Mouse (Mus musculus) MN1 (cell line): Measurements from ENCODE around the gene Tctex1d1.
A peak's percentile ranks its signal among the peaks of the same experiment; 100 is the strongest.

Source experiments
- DNase-seq: peaks from one replicate; pipeline ENCODE4 v3.0.0-alpha.2; 2016; ENCODE audit warnings: low spot score

Tctex1d1 gene

DNA sequence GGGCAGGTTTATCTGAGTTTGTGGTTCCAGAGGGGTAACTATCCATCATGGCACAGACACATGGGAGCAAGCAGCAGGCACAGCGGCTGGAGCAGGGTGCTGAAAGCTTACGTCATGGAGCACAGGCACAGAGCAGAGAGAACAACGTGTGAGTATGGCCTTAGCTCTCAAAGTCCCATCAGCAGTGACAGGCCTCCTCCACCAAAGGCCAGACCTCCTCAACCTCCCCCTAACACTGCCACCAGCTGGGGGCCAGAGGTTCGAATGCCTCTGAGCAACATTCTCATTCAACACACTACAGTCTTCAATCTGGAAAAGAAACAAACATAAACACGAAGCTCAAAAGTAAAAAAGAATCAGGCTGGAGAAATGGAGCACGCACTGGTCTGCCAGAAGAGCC lies 10.1 kb downstream of the Tctex1d1 start:
- DNase-seq: no peak

DNA sequence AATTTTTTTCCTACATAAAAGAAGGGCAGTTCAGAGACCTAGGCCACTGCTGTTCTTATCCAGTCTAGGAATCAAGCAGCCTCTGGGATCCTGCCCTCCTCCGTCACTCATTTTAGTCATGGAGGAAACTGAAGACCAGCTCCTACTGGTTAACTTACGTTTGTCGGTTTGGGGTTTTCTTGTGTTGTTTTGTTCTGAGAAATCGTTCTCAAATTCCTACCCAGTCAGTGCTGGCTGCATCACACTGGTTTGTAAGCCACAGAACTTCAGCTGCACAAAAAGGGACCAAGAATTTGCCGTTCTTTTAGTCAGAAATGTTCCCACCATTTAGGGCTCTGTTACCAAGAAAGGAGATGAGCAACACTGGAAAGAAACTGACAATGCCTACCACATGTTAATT lies 11.0 kb downstream of the Tctex1d1 start:
- DNase-seq: no peak

DNA sequence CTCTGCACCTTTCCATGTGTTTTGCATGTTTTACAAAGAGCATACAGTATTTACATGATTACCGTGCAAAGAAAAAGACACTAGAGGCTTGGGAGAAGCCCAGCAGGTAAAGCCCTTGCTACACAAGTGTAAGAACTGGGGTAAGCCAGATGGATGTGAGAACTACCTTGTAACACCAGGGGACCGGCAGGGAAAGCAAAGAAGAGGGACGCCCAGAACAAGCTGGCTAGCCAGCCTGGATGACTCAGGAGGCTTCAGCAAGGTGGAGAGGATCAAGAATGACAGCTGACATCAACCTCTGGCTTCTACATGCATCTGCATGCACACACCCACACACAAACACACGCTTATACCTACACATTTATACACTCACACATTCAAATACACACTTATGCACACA lies 11.6 kb downstream of the Tctex1d1 start:
- no peak for DNase-seq

DNA sequence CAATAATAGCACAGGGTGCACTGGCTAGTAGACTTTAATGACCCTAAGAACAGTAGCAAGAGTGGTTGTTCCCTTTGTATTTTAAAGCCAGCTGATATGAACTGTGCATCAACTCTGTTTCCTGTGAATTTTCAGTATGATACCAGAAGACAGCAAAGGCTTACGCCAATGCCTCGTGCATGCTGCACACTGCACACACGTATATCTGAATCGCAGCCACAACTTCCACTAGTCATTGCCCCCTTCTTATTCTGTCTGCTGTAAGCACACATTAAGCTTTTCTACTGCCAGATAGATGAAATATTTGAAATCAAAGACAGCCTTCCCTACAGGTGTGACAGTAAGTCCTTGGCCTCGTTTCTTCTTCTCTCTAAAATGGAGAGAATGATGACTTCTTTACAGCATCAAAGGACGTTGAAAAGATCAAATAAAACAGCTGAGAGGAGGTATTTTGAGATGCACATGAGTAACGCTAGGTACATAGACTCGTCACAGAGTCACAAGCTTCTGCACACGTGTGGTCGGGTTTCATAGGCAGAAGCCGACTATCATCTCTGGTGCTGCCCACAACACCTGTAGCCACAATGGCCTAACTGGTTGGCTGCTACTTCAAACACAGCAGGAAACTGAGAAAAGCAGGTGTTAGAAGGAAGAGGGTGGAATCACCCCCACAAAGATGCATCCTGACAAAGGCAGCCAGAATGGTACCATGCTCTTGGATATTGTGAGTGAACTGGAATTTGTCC lies 12.4 kb downstream of the Tctex1d1 start:
- no peak for DNase-seq

DNA sequence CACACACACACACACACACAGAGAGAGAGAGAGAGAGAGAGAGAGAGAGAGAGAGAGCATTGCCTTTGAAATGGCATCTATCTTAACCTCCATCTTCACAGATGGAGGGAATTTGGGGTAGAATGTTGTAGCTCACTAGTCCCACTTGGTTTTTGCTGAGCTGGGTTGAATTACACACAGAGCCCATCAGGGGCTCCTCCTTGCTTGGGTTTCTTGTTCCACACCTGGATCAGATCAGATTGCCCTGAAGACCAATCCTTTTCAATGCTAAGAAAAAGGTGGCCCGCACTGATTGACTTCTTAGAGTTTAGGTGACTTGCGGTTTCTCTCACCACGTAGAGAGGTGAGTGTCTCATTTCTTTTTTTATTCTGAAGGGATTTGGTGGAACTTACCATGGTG lies 13.3 kb downstream of the Tctex1d1 start:
- DNase-seq: no peak

DNA sequence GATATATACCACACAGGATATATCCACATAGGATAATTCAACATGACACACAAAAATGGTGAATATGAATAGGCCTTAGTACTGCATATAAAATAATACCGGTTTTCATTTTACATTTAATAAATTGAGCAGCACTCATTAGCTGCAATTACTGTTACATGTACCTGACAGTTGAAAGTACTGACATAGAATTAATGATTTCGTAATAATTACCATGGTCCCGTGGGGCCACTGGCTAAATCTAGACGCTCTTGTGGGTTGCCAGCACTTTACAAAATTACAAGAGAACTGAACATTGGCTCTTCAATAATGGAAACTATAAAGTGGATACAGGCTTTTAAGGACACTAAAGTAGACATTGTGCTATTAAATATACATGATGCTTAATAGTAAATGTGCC lies 26.3 kb downstream of the Tctex1d1 start:
- no peak for DNase-seq

DNA sequence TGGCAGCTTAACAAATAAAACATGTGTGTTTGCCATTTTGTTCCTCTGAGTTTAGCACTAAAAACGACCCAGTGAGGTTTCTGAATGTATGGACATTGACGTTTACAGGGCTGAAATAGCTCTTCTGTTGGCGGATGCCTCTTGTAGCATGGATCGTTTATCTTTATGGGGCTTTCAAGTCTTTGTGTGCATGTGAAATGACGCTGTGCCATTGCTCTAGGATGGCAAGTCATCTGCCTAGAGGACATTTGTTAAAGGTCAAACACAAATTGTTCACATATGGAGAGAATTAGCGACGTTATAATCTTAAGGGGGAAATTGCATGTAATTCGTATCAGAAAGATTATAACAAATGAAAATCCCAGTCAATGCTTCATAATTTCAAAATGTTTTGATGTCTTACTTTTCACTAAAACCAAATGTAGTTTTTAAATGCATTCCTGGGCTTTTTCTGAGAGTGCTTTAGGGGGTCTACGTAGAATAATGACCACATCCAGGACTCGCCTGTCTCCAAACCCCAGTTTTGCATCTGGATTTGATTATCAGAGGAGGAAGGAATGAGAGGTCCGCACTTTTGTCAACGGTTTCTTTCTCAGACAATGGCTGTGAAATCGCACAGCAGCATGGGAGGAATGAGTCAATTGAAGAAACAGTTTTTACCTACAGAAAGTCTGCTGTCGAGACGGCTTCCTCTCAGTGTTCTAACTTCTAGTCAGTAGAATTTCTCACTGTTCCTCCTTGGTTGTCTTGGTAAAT lies 27.0 kb downstream of the Tctex1d1 start:
- DNase-seq: no peak

DNA sequence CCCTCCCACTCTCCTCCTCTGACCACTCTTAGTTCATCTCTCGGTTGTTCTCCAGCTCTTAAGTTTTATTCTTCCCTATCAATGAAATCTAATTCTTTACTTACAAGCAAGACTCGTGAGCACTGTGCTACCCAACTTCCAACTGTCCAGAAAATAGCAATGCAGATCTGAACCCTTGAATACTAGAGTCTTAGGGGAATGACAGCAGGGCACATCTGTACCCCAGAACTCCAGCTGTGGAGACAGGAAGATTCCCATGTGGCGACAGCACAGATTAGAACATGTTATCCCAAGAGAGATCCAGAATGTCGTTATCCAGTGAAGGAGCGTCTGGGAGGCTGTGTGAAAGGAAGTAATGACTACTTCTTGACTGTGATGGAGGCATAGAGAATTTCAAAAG lies 27.9 kb downstream of the Tctex1d1 start:
- no peak for DNase-seq

DNA sequence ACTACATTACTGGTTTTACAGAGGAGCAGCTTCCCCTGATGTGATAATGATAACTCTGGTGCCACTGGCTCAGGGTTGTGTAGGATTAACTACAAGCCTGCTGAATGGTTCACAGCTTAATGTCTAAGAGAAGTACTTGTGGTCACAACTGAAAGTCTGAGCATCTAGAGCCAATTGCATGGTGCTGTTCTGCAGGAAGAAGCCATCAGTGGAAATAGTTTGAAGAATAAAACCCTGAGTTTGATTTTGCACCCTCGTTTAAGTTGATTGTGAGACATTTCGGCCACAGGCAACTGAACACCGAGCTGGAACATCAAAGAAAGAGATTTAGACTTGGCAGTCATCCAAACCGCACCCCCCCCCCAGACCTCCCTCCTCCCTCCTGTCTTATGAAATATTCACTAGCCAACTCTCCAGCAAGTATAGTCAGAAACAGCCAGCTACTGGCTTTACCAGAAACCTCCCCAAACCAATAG lies 28.6 kb downstream of the Tctex1d1 start:
- peak; percentile 30 for DNase-seq

DNA sequence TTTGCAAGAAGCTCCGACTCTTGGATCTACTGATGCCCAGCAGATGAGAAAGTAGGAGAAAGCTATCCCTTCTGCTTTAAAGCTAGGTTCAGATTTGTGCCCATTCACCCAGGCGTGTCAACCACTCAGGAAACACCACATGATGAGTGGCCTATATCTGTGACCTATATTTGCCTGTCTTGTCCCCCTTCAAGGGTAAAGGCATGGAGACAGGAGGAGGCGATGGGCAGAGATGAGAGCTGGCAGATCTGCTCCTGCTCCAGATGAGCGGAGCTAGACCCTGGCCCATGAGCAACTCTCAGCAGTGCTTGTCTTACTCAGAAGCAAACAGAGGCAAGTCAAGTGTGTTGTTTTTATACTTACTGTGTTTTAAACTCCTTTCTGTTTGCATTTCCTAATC lies 32.3 kb downstream of the Tctex1d1 start:
- DNase-seq: no peak

DNA sequence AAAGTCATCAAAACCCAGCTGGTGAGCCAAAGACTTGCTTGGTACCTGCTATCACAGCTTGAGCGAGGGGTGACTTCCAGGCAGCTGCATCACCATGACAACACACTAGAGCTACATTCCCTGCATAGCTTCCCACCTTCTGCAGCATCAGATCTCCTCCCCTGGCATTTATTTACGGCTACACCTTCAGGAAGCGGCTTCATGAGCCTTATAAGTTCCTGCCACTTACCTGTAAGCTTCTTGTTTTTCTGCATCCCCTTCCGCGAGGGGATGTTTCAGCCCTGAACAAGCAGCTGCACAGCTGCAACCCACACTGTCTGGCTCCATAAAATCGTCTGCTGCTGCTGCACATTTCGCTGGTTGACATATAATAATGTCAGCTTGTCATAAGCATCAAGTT lies 33.4 kb downstream of the Tctex1d1 start:
- DNase-seq: no peak

DNA sequence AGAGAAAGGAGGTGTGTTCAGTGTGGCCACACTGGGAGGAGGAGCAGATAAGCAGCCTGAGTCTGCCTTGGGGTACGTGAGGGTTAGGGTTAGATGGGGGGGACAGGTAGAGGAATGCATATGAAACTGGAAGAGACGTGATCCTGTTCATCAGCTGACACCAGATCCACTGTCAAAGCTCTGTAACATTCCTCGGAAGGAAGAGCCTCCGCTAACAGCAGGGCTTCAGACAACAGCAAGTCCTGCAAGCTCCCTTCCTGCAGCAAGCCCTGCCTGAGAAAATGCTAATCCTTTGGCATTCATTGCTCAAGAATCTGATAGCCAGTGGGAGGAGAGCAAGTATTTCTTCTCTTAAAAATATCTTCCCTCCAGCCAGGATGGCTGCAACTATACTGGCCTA lies 35.1 kb downstream of the Tctex1d1 start:
- no peak for DNase-seq

DNA sequence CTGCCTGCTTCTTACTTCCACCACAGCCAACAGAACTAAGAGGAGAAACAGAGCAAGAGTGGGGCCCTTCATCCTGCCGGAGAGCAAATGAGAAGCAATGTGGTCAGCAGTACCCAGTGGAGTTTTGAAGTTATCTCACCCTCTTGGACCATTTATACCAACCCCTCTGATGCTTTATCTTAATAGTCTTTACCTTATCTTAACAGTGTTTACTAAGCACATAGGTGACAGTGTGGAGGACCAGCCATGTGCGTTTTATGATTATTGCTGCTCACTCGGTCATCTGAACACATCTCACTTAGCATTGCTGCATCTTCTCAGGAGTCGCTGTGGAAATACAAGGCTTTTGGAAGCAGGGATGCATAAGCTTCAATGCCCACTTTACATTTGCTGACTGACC lies 48.2 kb downstream of the Tctex1d1 start, which contains the start of gene Insl5:
Insl5 (minus strand) TSS at position 222 of the 400 bp plus-strand sequence.
- DNase-seq: no peak

DNA sequence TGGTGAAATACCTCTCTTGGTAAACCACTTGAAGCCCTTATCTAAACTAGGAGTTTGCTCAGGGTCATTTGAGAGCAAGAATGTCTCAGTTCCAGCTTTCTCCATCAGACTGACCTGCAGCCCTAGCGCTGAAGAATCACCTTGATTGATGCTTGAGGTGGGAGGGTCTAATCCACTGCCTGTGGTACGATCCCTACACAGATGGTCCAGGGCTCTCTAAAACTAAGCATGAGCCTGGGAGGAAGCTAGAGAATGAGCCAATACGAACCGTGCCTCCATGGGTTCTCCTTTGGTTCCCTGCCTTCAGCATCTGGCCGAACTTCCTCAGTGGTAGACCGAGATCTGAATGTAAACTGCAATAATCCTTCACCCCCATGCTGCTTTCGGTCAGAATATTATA lies 49.3 kb downstream of the Tctex1d1 start:
- DNase-seq: no peak

DNA sequence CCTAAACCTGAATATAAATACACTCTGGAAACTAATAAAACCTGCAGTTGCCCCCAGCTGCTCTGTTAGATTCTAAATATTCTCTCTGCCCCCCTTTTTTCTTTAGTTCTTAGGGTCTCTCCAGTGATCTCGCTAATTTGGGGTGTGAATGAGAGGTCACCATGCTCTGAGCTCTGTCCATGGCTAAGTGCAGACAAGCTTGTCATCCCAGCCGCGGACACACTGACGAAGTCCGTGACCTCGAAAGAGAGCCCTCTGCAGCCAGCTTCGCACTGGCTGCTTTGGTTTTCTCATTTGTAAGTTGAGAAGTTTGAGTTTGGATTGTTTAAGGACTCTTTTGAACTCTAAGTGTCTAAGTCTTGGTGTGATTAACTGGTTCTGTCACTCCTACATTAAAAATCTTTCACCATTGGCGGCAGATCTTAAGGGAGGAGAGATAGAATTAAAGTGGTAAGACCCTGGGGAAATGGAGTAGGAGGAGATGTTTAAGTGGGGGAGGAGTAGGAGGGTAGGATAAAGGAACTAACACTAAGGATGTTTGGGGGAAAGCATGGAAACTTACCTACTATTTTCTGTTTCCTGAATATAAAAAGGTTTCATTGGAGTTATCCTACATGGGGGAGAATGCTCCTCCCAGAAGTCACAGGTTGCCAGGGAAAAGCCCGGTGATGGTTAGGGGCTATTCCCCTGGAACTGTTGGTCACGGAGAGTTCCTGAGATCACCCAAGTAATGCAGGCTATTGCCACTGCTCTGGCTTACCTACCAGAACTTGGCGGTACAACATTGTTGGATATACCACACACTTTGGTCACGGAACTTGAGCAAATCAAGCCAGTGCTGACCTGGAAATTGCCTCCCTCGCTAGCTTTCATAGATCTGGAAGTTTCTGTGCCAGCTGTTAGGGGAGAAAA lies 50.0 kb downstream of the Tctex1d1 start:
- DNase-seq: no peak

DNA sequence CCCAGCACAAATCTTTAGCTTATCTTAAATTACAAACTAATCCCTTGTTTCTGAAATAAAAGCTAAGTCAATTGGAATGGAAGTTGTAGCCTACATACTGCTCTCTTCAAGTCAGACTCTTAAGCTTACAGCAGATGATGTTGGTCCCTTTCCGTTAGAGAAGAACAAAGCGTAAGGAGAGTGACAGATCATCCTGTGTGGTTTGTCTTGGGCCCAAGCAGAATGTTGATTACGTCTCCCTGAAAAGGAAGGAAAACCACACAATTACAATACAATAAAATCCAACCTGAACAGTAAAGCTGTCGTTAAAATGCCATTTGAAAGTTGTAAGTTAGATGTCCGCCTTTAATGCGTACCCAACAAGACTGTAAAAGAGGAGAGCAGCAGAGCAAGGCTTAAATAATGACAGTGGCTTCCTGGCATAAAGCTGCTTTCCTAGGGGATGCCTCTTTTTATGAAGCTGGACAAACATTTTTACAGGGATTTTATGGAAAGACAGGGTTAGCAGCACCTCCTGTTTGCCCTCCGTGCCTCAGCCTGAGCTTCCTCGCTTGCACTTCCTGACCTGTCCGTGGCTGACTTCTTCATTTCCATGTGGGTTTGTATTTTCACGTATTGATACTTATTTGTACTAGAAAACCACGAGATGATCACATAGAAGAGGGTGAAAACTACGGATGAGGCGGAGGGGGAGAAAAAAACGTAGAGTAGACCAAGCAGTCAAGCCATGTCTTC lies 60.9 kb downstream of the Tctex1d1 start:
- no peak for DNase-seq

DNA sequence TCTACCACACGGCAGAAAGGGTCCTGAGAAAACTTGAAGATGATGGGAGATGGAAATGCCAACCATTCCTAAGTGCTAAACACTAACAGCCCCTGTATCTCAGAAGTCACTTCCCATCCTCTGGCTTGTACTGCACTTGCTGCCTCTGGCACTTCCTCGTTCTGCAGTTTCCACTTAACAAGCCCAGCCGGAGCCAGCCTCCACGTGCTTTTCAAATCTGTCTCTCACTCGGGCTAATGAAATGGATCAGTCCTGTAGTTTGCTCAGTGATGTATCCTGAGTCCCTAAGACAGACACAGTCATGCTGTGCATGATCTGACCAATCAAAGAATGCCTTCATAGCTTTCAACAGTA lies 61.4 kb downstream of the Tctex1d1 start:
- no peak for DNase-seq

DNA sequence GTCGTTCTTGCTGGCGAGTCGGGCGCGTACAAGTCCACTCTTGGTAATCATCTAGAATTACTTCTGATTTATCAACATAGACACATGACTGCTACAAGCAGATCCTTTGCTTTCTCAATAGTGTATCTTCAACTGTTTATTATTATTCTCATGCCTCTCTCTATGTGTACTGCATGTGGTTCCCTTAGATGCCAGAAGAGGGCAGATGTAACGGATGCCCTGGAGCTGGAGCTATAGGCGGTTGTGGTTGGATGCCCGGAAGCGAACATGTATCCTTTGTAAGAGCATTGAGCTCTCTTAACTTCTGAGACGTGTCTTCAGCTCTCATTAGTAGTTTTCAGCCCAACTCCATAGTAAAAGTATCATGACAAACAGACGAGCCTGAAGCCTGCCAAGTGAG lies 64.6 kb downstream of the Tctex1d1 start:
- no peak for DNase-seq

DNA sequence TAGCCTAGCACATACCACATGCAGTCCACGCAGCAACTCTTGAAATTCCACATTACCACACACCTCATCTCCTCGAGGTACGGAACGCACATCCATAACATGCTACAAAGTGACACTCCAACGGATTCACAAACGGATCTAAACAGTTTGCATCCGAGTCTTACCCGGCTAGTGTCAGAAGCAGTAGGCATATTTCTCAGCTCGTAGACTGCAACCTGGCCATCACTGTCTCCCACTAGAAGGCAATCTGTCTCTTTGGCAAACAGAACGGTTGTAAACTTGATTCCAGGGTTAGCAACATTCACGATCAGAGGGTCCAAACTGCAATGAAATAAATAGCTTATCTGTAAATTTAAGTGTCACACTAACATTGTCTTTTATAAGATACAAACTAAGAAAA lies 69.6 kb downstream of the Tctex1d1 start:
- DNase-seq: no peak
